Mouse (Mus musculus) frontal cortex, postnatal 10 days (tissue): ENCODE data around the gene Cpvl.

Source experiments
- DNase-seq, 2 experiments: peaks; one replicate each; pipeline ENCODE4 v3.0.0; 2022; ENCODE audit warnings: low spot score in 2 of 2, mixed read lengths in 1 of 2

The Cpvl gene

GRCm38 (mm10) chr6:53978571-53978970 lies at the start of gene Cpvl:
Gene Cpvl, minus strand, starts transcription at chr6:53978671.
- DNase-seq, result no peak

DNA sequence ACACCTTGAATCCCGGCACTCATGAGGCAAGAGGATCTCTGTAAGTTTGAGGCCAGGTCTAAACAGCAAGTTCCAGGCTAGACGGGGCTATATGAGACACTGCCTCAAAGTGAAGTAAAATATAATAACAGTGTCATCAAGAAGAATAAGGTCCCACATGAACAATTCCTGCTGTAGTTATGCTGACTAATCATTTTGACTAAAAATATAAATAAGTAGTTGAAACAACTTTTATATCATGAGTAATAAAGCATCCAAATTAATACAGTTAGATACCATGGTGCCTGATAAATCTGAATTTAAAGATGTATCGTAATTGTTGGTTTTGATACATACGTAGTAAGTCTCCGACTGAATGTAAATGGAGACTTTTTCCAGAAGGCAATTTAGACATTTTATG lies 45.4 kb upstream of the Cpvl start:
- no peak for DNase-seq

- no peak for DNase-seq
Measured at GRCm38 (mm10) chr6:54021123-54021789, 42.8 kb upstream of the Cpvl start.

DNA sequence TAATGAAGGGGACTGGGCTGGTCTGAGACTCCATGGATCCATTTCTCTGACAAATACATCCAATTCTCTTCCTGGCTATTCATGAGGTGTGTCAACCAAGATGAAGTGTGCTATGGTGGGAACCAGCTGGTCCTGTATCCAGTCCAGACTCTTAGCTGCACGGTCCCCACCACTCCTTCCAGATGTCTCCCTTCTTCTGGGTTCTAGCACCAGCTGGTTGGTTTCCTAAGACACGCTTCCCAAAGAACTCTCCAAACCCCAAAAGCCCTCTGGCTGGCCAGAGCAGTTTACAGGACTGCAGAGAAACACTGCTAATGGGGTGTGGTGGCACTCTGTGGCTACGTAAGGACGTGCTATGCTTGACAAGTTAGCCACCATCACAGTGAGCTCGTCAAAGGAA lies 40.4 kb upstream of the Cpvl start:
- DNase-seq, result no peak

GRCm38 (mm10) chr6:54018038-54018437 lies 39.6 kb upstream of the Cpvl start:
- no peak for DNase-seq

DNA sequence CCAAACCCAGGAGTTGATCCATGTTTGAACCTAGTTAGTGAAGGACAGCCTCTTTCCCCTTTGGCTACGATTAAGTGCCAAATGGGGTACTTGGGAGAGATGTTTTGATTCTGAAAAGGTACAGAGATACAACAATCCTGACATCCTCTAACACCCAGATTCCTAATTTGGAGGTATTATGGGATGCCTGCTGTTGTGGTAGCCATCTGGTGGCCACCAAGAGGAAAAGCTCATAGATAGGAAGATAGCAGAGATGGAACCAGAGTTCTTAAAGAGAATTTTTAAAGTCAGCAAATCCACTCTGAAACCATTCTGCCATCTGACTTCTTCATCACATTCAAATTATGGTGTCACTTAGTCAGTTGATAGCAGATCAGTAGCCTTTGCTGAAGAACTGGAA lies 33.7 kb upstream of the Cpvl start:
- no peak for DNase-seq

- no peak for DNase-seq
Measured at GRCm38 (mm10) chr6:54010362-54010761, 31.9 kb upstream of the Cpvl start.

GRCm38 (mm10) chr6:54009293-54009692 lies 30.8 kb upstream of the Cpvl start:
- DNase-seq, result no peak

DNA sequence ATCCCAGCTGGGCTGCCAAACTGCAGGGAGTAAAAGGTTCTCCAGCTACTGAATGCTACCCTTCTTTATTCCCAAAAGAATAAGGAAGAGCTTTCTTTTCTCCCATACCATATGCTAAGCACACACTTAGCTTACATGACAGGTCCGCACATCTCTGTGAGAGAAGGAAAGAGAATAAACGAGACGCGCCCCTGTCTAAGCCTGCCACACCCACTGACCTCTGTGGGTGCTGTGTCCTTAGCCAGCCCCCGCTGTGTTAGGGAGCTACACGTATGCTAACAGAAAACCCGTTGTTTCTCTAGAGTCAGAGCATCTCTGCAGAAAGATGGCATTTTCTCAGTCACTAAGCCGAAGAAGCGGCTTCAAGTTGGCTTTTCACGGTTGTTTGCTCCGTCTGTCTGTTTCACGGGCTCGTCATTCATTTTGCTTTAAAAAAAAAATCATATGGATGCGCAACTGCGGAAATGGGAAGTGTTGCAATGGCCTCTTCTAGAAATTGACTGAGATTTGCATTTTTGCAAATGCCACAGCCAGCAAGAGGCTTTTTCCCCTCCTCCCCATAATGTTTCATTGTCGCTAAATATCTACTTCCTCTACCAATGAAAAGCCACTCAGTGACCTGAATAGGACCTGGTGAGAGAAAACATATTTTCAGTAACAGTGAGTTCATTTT lies 30.1 kb upstream of the Cpvl start:
- DNase-seq, result peak in 1 of 2 experiments; percentile 10

GRCm38 (mm10) chr6:54005302-54005701 lies 26.8 kb upstream of the Cpvl start:
- no peak for DNase-seq

- no peak for DNase-seq
Measured at GRCm38 (mm10) chr6:53996226-53996955, 17.9 kb upstream of the Cpvl start.

- no peak for DNase-seq
Measured at GRCm38 (mm10) chr6:53995519-53995918, 17.0 kb upstream of the Cpvl start.

DNA sequence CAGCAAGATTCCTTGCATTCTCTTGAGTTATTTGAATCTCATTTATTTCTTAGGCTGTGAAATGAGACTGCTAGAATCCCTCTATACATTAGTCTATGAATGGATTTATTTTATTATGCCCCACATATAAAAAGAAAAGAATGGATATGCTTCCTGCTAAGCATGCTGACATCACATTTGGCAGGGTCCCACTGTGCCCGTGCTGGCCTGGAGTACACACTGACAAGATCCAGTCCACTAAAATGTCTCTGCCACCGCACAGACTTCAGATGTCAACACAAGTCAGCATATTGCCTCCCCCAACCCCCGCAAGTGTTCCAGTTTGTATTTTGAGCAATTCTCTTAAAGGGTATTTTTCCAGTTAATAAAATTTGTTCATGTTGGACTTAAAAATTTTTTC lies 13.9 kb upstream of the Cpvl start:
- DNase-seq, result no peak

- no peak for DNase-seq
Measured at GRCm38 (mm10) chr6:53987235-53987634, 8.8 kb upstream of the Cpvl start.

GRCm38 (mm10) chr6:53986273-53986985 lies 8.0 kb upstream of the Cpvl start:
- no peak for DNase-seq

DNA sequence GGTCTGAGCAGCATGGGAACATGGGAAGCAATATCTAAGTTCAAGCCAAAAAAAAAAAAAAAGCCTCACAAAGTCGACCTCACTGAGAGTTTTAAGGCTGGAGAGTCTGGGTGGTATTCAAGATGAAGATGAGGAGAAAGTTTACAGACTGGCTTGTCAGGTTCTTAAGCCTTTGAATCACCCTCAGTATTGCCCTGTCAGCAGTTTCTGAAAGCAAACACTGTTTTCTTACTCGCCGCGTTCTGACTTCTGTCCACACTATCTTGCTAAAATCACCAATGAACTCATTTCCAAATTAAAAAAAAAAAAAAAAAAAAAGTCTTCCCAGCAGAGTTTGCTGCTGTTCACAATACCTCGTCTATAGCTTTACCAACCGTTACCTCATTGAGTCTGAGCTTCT lies 5.3 kb upstream of the Cpvl start:
- no peak for DNase-seq

GRCm38 (mm10) chr6:53982612-53983011 lies 4.1 kb upstream of the Cpvl start:
- no peak for DNase-seq

DNA sequence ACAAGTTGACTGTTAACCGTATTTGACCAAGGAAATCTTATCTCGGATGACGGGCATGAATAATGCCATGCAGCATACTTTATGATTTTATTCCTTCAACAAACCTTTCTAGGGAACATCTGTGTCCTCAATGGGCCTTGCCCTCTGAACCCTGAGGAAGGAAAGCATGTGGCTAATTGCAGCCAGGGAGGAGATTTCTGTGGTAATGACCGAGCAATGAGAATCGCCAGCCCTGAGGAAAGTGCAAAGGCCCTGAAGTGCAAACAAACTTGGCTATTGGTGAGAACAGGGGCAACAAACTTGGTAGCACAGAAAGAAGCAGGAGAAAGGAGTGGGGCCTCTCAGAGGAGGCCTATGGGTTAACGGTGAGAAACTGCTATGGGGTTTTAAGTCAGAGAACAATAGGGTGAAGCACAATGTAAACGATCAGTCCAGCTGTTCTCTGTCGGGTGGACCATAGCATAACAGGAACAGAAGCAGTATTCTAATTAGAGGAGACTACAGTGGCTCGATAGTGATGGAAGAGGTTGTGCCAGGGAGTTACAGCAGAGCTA lies 3.7 kb upstream of the Cpvl start:
- DNase-seq, result no peak

DNA sequence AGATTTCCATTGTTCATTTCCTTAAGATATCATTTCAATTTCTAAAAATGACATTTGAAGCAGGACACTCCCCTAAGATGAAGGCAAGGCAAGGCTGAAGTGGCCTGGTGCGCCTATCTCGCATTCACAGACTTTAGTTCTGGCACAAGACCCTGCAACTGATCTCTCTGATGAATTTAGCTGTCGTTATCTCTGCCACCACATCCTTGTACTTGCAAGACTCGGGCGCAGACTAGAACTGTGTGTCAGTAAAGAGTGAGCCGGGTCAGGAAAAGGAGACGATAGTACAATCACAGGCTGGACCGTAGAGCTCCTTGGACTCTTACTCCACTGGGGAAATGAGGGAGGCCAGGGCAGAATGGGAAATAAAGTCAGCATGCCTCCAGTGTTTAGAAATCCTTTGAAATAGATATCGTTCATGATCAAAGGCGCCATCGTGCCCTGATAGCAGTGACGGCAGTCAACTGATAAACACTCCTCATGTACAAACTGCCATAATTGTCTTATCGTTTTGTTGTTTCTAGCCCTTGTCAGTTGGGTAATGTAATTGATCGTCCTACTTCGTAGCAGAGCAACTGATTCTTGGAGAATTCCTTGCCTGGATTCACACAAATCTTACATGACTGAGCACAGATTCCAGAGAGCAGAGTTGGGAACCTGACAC lies 2.5 kb upstream of the Cpvl start:
- no peak for DNase-seq

- no peak for DNase-seq
Measured at GRCm38 (mm10) chr6:53974040-53974439, 4.4 kb downstream of the Cpvl start.

GRCm38 (mm10) chr6:53973468-53973867 lies 5.0 kb downstream of the Cpvl start:
- peak; percentile 37 to 45 for DNase-seq
